Mouse (Mus musculus) small intestine, adult 2 months (tissue): ENCODE data around the gene Crocc2. TPM values are rescaled to one million over a fixed set of nuclear protein-coding genes. Genes with fewer than 3 reads are reported as not detected.

Source experiments
- H3K27ac ChIP-seq: fragments of 200-500 bp; 2 replicates; pipeline ENCODE4 v1.5.1; 2012; ENCODE audit warnings: low read depth, low read length, control low read depth, inconsistent platforms; ENCODE audit not compliant: insufficient read depth
- H3K27me3 ChIP-seq: fragments of 200-500 bp; 2 replicates; pipeline ENCODE4 v1.6.1; 2012; ENCODE audit warnings: mild to moderate bottlenecking, moderate library complexity, low read length, inconsistent platforms; ENCODE audit not compliant: control insufficient read depth, insufficient read depth
- H3K36me3 ChIP-seq: fragments of 200-500 bp; 2 replicates; pipeline ENCODE4 v1.6.1; 2012; ENCODE audit warnings: mild to moderate bottlenecking, low read length, control low read depth, inconsistent platforms; ENCODE audit not compliant: control insufficient read depth, insufficient read depth
- H3K4me1 ChIP-seq: fragments of 200-500 bp; 2 replicates; pipeline ENCODE4 v1.6.1; 2012; ENCODE audit warnings: low read length, inconsistent platforms, mixed read lengths; ENCODE audit not compliant: control insufficient read depth, insufficient read depth, insufficient read length
- H3K4me3 ChIP-seq: fragments of 200-500 bp; 2 replicates; pipeline ENCODE4 v1.5.1; 2012; ENCODE audit warnings: low read depth, mild to moderate bottlenecking, control low read depth, inconsistent platforms, low read length, moderate library complexity
- CTCF ChIP-seq: fragments of 200-500 bp; IDR thresholded peaks from 2 replicates; pipeline ENCODE4 v1.5.1; 2012; ENCODE audit warnings: low read depth, mild to moderate bottlenecking, control low read depth, inconsistent platforms, low read length, moderate library complexity, mixed read lengths; ENCODE audit not compliant: insufficient replicate concordance, insufficient read length; ENCODE audit errors: extremely low read depth
- POLR2A ChIP-seq: fragments of 200-500 bp; IDR thresholded peaks from 2 replicates; pipeline ENCODE4 v1.6.1; 2012; ENCODE audit warnings: low read depth, mild to moderate bottlenecking, control low read depth, inconsistent platforms, low read length, moderate library complexity
- WGBS: fragments of 180-500 bp; shearing (Covaris S2); methylation state at CpG from one replicate; pipeline ENCODE4 v1.1.7; 2018; 5-methylcytosine and 5-hydroxymethylcytosine counted together
- polyA plus RNA-seq: library from polyadenylated mRNA; depleted of rRNA; stranded (reverse); fragments of >200 nt; gene quantifications from 2 replicates; pipeline ENCODE4 v1.2.3, GENCODE M21; 2012; rRNA removed

Crocc2 gene
- 0.08 TPM in 1 of 2 replicates, not detected in the other for polyA plus RNA-seq

DNA sequence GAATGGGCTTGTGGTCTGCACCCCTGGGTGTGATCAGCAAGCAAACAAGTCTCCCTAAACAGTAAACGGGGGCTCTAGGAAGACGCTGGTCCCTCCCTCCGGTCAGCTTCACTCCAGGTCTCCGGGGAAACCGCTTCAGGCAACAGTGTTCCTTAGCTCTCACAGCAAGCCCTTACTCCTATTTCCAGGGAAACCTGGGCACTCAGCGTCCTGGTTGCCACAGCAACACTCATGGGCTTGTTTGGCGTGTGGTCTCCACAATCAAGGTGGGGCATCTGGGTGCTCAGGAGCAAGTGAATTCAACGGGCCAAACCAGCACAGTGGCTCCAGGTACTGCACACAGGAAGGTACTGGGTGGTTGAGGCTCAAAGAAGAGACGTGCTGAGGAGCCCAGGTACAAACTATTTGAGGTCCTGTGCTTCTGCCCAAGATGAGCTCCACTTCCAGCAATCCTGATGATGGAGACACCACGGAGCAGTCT is at the start of gene Crocc2:
Crocc2 (plus strand) TSS at position 431 of the 481 bp plus-strand sequence.
- Histone ChIP-seq H3K4me3 (no peak within 1 kb of the TSS), H3K36me3 (no peaks in the 10 kb centered on the region), H3K27ac (no peak within 1 kb of the TSS), H3K4me1 (peaks cover 4% of the 10 kb centered on the region; the same call in 1 of the 2 replicates), H3K27me3 (no peaks in the 10 kb centered on the region)
- TF ChIP-seq POLR2A, result no peak
- TF ChIP-seq CTCF, result no peak
- WGBS, result 18% methylated on average over 10 of the region's 10 CpGs

- WGBS, result 58% methylated on average over 4 of the region's 4 CpGs
- Histone ChIP-seq H3K27ac (no peak overlapping the region), H3K27me3 (0 out of 2 replicates have a peak, but pooled peaks cover 3% of the 10 kb centered on the region), H3K4me1 (no peaks in the 10 kb centered on the region; the same call in 1 of the 2 replicates), H3K4me3 (no peak overlapping the region), H3K36me3 (no peaks in the 10 kb centered on the region)
- TF ChIP-seq POLR2A (no peak), CTCF (no peak)
These were observed 49.7 kb upstream of the Crocc2 start for GRCm38 (mm10) chr1:93118816-93119215.

GRCm38 (mm10) chr1:93123179-93123854 is 45.2 kb upstream of the Crocc2 start:
- no peak overlapping the region for H3K27ac ChIP-seq
- no peaks in the 10 kb centered on the region for H3K36me3 ChIP-seq
- no peak overlapping the region for H3K4me3 ChIP-seq
- H3K27me3 ChIP-seq, result no peaks in the 10 kb centered on the region
- no peaks in the 10 kb centered on the region for H3K4me1 ChIP-seq
- TF ChIP-seq POLR2A (no peak), CTCF (no peak)
- 84% methylated on average over 11 of the region's 11 CpGs for WGBS

GRCm38 (mm10) chr1:93124066-93124465 is 44.5 kb upstream of the Crocc2 start:
- TF ChIP-seq POLR2A, result no peak
- TF ChIP-seq CTCF, result no peak
- 56% methylated on average over 8 of the region's 8 CpGs for WGBS
- no peaks in the 10 kb centered on the region for H3K27me3 ChIP-seq

GRCm38 (mm10) chr1:93125256-93125655 is 43.3 kb upstream of the Crocc2 start:
- TF ChIP-seq CTCF (peak; percentile 18; the same call in 1 of the 2 replicates), POLR2A (no peak)
- Histone ChIP-seq H3K27ac (no peak overlapping the region), H3K27me3 (no peaks in the 10 kb centered on the region), H3K4me1 (peaks cover 9% of the 10 kb centered on the region; the same call in 1 of the 2 replicates), H3K36me3 (no peaks in the 10 kb centered on the region), H3K4me3 (no peak overlapping the region)
- 8% methylated on average over 5 of the region's 5 CpGs for WGBS

More at GRCm38 (mm10) chr1:93124066-93124465, 44.5 kb upstream of the Crocc2 start:
- no peak overlapping the region for H3K4me3 ChIP-seq
- H3K36me3 ChIP-seq, result no peaks in the 10 kb centered on the region
- peaks cover 2% of the 10 kb centered on the region; the same call in 1 of the 2 replicates for H3K4me1 ChIP-seq
- no peak overlapping the region for H3K27ac ChIP-seq

GRCm38 (mm10) chr1:93128209-93128608 is 40.3 kb upstream of the Crocc2 start:
- H3K27ac ChIP-seq, result no peak overlapping the region
- H3K4me3 ChIP-seq, result no peak overlapping the region
- WGBS, result 80% methylated on average over 8 of the region's 8 CpGs
- H3K27me3 ChIP-seq, result no peaks in the 10 kb centered on the region
- no peaks in the 10 kb centered on the region for H3K36me3 ChIP-seq
- peaks cover 13% of the 10 kb centered on the region for H3K4me1 ChIP-seq
- TF ChIP-seq CTCF (no peak), POLR2A (no peak)

DNA sequence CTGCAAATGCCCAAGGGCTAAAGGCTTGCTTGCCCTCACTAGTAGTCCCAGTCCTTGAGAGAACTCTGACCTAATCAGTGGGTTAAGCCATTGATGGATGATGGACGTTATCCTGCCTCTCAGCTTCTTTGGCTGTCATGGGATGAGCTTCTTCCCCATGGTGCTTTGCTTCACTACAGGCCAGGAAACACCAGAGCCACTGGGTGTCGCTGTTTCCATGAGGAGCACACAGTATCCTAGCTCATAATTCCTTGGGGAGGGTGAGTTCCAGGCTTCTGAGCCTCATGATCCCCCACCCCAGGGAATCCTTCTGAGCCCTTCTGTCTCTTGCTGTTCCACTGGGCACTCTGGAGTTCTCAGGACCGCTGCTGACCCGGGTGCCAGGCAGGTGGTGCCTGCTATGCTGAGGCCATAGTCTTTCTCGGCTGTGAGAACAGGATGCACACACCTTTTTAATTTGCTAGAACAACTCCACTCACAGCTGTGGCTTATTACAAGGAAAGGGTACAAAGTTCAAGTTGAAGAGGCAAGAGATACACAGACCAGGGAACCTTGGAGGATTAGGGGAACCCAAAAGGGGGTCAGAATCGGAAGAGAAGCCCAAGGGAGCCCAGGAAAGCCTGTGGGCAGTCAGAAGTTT is 39.7 kb upstream of the Crocc2 start:
- TF ChIP-seq CTCF, result peak; percentile 79; the same call in 1 of the 2 replicates
- 0 out of 2 replicates have a peak, but pooled peaks have one; percentile 10 for TF ChIP-seq POLR2A
- Histone ChIP-seq H3K27me3 (no peaks in the 10 kb centered on the region), H3K36me3 (no peaks in the 10 kb centered on the region), H3K4me1 (peaks cover 13% of the 10 kb centered on the region), H3K27ac (no peak overlapping the region), H3K4me3 (no peak overlapping the region)
- WGBS, result 7% methylated on average over 6 of the region's 6 CpGs
